Mouse (Mus musculus) hindbrain, embryonic 13.5 days (tissue): ENCODE measurements around the gene Rtn1. TPM values are rescaled to one million over a fixed set of nuclear protein-coding genes. Genes with fewer than 3 reads are reported as not detected.

Experiments
- ATAC-seq: fragments of 200-750 bp; cut with Nextera tagmentation; 2 replicates; pipeline ENCODE4 v1.8.0; 2017; ENCODE audit warnings: moderate TSS enrichment; ENCODE audit not compliant: low FRiP score
- H3K27ac ChIP-seq: fragments of 300-500 bp; sonication (generic); 2 replicates; pipeline ENCODE4 v1.5.1; 2015; ENCODE audit warnings: inconsistent platforms, mild to moderate bottlenecking, moderate library complexity
- H3K27me3 ChIP-seq: fragments of 300-500 bp; sonication (generic); 2 replicates; pipeline ENCODE4 v1.6.1; 2015; ENCODE audit warnings: mild to moderate bottlenecking, inconsistent platforms
- H3K36me3 ChIP-seq: fragments of 300-500 bp; sonication (generic); 2 replicates; pipeline ENCODE4 v1.6.1; 2015; ENCODE audit warnings: mild to moderate bottlenecking, inconsistent platforms
- H3K4me1 ChIP-seq: fragments of 300-500 bp; sonication (generic); replicated peaks from 2 replicates; pipeline ENCODE4 v1.6.1; 2015; ENCODE audit warnings: inconsistent platforms
- H3K4me2 ChIP-seq: fragments of 300-500 bp; sonication (generic); 2 replicates; pipeline ENCODE4 v1.6.1; 2015; ENCODE audit warnings: inconsistent platforms, mild to moderate bottlenecking, moderate library complexity
- H3K4me3 ChIP-seq: fragments of 300-500 bp; sonication (generic); 2 replicates; pipeline ENCODE4 v1.5.1; 2015; ENCODE audit warnings: mild to moderate bottlenecking, inconsistent platforms
- H3K9ac ChIP-seq: fragments of 300-500 bp; sonication (generic); 2 replicates; pipeline ENCODE4 v1.6.1; 2015; ENCODE audit warnings: mild to moderate bottlenecking, inconsistent platforms
- H3K9me3 ChIP-seq: fragments of 300-500 bp; sonication (generic); 2 replicates; pipeline ENCODE4 v1.6.1; 2016; ENCODE audit warnings: inconsistent platforms
- WGBS: fragments of 180-500 bp; shearing (Covaris S2); methylation state at CpG from one replicate; pipeline ENCODE4 v1.1.7; 2015; 5-methylcytosine and 5-hydroxymethylcytosine counted together
- polyA plus RNA-seq: library from polyadenylated mRNA; unstranded; fragments of >200 nt; fragmentation: Nextera tagmentation; extraction: Ambion mirVana; gene quantifications from 2 replicates; pipeline ENCODE4 v1.2.1, GENCODE M21; 2015

The Rtn1 gene
- polyA plus RNA-seq, 1 experiment from 2014 or later, result 2,446 TPM

DNA sequence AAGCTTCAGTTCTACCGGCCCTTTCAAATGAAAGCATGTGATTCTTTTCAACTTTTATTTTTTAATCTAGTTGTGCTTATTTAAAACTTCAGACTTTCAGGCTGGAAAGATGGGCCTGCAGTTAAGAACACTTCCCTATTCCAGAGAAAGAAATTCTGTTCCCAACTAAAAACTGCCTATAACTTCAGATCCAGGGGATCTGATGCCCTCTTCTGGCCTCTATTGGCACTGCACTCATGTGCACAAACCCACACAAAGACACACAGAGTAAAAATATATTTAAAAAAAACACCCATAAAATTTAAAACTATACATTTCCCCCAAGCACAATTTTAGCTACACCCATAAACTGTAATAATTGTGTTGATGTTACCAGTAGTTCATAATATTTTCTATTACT lies 163.9 kb downstream of the Rtn1 start:
- no peak overlapping the region for H3K9ac ChIP-seq
- no peak for ATAC-seq
- no peaks in the 10 kb centered on the region for H3K36me3 ChIP-seq
- H3K4me1 ChIP-seq, result 0 out of 2 replicates have a peak, but pooled peaks cover 3% of the 10 kb centered on the region
- no peaks in the 10 kb centered on the region for H3K27me3 ChIP-seq
- WGBS, result 96% methylated on average over 1 of the region's 1 CpGs
- no peak overlapping the region for H3K4me2 ChIP-seq
- no peak overlapping the region for H3K27ac ChIP-seq
- no peak overlapping the region for H3K4me3 ChIP-seq
- no peaks in the 10 kb centered on the region for H3K9me3 ChIP-seq

DNA sequence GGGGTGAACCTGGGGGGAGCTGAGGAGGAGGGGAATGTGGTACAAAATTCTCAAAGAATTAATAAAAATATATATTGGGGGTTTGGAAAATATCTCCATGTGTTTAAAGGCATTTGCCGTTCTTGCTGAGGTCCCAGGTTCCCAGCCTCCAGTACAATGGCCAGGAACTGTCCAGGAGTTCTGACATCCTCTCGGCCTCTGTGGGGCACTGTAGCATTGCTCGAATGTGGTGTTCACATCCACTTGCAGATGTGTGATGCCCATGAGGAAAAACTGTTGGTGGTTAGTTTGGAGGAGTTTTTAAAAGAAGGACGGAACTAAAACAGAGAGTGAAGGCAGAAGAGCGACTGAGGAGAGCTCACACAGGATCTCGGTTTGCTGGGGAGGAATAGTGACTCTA lies 166.0 kb downstream of the Rtn1 start:
- no peak overlapping the region for H3K9ac ChIP-seq
- no peaks in the 10 kb centered on the region for H3K9me3 ChIP-seq
- no peak overlapping the region for H3K4me2 ChIP-seq
- WGBS, result 66% methylated on average over 6 of the region's 6 CpGs
- H3K36me3 ChIP-seq, result no peaks in the 10 kb centered on the region
- no peak for ATAC-seq
- no peak overlapping the region for H3K27ac ChIP-seq
- H3K4me1 ChIP-seq, result peaks cover 15% of the 10 kb centered on the region
- no peaks in the 10 kb centered on the region for H3K27me3 ChIP-seq
- no peak overlapping the region for H3K4me3 ChIP-seq

DNA sequence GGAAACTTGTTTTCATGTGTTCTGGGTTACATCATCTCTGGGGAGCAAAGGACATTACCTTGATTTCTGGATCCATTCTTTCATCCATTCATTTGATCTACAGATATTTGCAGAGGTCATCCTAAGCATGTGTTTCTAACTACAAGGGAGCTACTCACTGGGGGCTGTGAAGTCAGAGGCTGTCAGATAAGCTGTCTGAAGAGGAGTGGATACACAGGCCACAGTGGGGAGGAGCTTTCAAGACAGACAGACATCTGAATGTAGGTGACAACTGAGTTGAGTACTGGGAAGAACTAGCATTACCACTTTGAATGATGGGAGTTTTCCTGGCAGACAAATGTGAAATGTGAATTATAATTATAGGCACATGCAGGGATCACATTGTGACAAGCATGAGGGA lies 168.3 kb downstream of the Rtn1 start:
- Histone ChIP-seq H3K27ac (no peak overlapping the region), H3K27me3 (no peaks in the 10 kb centered on the region), H3K4me1 (peaks cover 25% of the 10 kb centered on the region), H3K9me3 (no peaks in the 10 kb centered on the region), H3K36me3 (no peaks in the 10 kb centered on the region), H3K9ac (no peak overlapping the region), H3K4me2 (no peak overlapping the region), H3K4me3 (no peak overlapping the region)
- ATAC-seq, result no peak

DNA sequence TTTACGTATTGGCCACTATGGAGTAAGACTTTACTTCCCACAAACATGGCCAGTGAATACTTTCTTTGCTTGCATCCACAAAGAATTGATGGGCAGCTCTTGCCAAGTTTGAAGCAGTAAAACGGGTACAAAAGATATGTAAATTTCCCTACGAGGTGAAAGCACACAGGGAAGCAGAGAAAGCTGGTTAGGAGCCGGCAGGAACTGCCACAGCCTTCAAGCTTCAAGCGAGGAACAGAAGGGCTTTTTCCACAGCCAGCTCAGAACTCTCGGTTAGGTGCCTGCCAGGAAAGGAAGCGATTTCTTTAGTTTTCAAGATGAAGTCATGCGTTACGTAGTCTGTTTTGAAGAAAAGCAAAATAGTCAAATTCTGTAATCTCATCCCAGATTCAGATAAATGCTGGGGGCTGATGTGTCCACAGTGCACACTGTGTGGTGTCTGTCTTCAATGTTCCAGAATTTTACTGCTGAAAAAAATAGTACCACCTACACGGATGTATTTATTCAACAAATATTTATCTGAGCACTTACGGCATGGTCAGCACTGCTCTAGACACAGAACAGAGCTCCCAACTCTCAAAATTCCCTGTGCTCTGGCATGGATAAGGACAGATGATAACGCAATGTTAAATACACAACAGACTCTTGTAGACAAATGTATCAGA lies 169.5 kb downstream of the Rtn1 start:
- Histone ChIP-seq H3K27me3 (no peaks in the 10 kb centered on the region), H3K27ac (peak overlapping the region; percentile 73), H3K36me3 (no peaks in the 10 kb centered on the region), H3K4me3 (no peak overlapping the region), H3K9me3 (no peaks in the 10 kb centered on the region), H3K4me1 (peaks cover 25% of the 10 kb centered on the region), H3K4me2 (no peak overlapping the region), H3K9ac (peak overlapping the region; percentile 9; the same call in 1 of the 2 replicates)
- WGBS, result 40% methylated on average over 12 of the region's 12 CpGs
- no peak for ATAC-seq

DNA sequence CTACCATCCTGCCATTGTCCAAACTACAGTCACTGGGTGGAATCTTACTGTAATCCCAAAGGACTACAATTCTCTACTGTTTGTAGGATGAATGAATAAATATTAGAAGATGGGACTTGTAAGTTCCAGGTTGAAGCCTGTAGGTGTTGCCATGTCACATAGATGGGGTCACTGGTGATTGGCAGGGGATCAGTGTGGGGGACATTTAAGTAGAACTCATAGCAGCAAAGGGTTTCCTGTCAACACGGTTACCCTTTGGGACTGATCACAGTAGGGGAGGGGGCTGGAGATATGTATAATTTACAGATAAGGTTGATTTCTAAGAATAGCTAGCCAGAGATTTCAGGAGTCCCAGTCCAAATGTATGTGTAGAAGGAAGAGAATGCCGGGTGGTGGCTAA lies 171.6 kb downstream of the Rtn1 start:
- no peaks in the 10 kb centered on the region for H3K36me3 ChIP-seq
- no peaks in the 10 kb centered on the region for H3K9me3 ChIP-seq
- peaks cover 43% of the 10 kb centered on the region for H3K4me1 ChIP-seq
- H3K27ac ChIP-seq, result peak overlapping the region; percentile 98
- H3K27me3 ChIP-seq, result no peaks in the 10 kb centered on the region
- whole genome bisulfite sequencing, result 73% methylated on average over 2 of the region's 2 CpGs
- no peak for ATAC-seq
- peak overlapping the region; percentile 97 for H3K9ac ChIP-seq
- H3K4me2 ChIP-seq, result peak overlapping the region; percentile 66
- peak overlapping the region; percentile 74 for H3K4me3 ChIP-seq

DNA sequence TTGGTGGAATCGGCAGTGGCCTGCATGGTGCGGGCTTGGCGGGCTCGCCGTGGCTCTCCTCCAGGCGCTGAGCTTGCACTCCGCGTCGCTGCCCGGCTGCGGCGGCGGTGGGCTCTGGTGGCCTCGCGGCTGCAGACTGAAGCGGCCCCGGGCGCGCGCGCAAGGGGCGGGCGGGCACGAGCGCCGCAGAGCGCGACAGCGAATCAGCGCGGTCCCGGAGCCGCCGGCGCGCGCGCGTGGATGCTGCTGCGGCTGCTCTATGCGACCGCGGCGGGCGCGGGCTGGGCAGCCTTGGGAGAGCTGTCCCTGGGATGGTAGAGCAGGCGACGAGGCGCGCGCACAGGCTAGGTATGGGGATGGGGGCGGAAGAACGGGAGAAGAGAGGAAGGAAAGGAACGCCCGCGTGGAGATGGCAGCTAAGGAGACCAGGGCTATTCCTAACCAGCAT lies 172.3 kb downstream of the Rtn1 start:
- peak overlapping the region; percentile 98 for H3K27ac ChIP-seq
- H3K36me3 ChIP-seq, result no peaks in the 10 kb centered on the region
- peak overlapping the region; percentile 66 for H3K4me2 ChIP-seq
- ATAC-seq, result peak; percentile 96
- peak overlapping the region; percentile 74 for H3K4me3 ChIP-seq
- no peaks in the 10 kb centered on the region for H3K27me3 ChIP-seq
- H3K9me3 ChIP-seq, result no peaks in the 10 kb centered on the region
- 1% methylated on average over 54 of the region's 56 CpGs for WGBS
- peak overlapping the region; percentile 97 for H3K9ac ChIP-seq
- H3K4me1 ChIP-seq, result peaks cover 49% of the 10 kb centered on the region

DNA sequence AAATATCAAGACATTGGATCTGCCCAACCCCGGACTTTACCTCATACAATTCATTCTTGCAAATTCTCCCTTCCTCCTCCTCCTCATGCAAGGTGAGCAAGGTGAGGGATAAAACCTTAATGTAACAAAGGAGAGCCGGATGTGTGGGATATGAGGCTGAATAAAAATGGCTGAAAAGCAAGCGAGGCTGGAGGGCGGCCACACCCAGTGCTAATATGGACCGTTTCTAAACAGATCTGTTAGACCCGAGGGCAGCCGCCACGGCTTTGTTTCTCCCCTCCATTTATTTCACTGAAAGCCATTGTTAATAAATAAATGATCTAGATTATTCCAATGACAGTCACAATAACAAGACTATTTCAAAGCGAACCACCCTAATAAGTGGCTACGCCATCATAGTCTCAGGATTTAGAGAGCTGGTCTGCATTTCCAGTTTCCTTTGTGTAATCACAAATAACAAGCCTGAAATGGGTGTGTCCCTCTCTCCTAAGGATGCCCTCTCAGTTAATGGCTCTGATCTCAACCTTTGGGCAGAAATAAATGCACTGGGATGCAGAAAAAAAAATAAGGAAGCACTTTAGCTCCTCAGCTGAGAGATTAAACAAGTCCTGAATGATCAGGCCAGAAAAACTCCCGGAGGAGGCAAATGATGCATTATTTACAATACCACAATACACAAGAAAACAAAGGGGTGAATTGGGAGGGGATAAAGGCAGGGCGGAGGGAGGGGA lies 173.1 kb downstream of the Rtn1 start:
- Histone ChIP-seq H3K4me1 (peaks cover 55% of the 10 kb centered on the region), H3K27ac (peak overlapping the region; percentile 98), H3K4me3 (peak overlapping the region; percentile 74), H3K36me3 (no peaks in the 10 kb centered on the region), H3K4me2 (peak overlapping the region; percentile 66), H3K9ac (peak overlapping the region; percentile 97), H3K27me3 (no peaks in the 10 kb centered on the region), H3K9me3 (no peaks in the 10 kb centered on the region)
- ATAC-seq, result no peak
- 19% methylated on average over 12 of the region's 12 CpGs for WGBS

DNA sequence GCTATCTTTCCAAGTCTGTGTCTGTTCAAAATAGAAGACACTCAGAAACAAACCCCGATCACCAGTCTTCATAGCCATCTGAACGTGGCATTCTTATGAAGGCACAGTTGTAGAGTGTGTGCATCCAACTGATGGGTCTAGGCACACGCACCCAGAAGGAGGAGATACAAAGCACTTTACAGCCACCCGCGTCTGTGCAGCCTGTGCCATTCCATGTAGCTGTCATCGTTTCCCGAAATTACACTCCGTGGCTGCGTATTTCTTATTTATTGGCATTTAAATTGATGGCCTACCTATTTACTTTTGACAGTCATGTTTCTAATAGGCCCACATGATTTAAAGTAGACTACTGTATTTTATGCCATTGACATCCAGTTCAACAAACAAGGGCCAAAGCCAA lies 173.9 kb downstream of the Rtn1 start:
- H3K4me2 ChIP-seq, result peak overlapping the region; percentile 66
- H3K27ac ChIP-seq, result peak overlapping the region; percentile 98
- H3K27me3 ChIP-seq, result no peaks in the 10 kb centered on the region
- H3K4me1 ChIP-seq, result peaks cover 59% of the 10 kb centered on the region
- 0 out of 2 replicates have a peak, but pooled peaks cover 2% of the 10 kb centered on the region for H3K36me3 ChIP-seq
- ATAC-seq, result no peak
- peak overlapping the region; percentile 74 for H3K4me3 ChIP-seq
- WGBS, result 45% methylated on average over 9 of the region's 9 CpGs
- H3K9ac ChIP-seq, result peak overlapping the region; percentile 97
- no peaks in the 10 kb centered on the region for H3K9me3 ChIP-seq

DNA sequence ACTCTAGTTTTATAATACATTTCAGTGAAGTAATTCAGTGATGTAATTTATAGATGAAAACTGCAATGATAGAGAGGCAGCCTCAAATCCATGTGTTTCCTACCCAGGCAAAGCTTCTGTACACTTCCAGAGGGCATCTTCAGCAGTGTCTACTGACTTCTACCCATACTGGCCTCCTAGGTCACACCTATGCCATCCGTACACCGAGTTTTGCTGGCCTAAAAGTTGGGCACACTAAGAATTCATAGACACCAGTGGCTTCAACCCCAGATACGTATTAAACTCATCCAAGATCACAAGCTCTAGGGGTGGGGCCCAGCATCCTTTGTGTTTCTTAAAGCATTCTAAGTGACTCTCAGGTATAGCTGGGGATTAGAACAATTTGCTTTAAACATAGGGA lies 174.7 kb downstream of the Rtn1 start:
- H3K4me1 ChIP-seq, result peaks cover 63% of the 10 kb centered on the region
- no peak for ATAC-seq

DNA sequence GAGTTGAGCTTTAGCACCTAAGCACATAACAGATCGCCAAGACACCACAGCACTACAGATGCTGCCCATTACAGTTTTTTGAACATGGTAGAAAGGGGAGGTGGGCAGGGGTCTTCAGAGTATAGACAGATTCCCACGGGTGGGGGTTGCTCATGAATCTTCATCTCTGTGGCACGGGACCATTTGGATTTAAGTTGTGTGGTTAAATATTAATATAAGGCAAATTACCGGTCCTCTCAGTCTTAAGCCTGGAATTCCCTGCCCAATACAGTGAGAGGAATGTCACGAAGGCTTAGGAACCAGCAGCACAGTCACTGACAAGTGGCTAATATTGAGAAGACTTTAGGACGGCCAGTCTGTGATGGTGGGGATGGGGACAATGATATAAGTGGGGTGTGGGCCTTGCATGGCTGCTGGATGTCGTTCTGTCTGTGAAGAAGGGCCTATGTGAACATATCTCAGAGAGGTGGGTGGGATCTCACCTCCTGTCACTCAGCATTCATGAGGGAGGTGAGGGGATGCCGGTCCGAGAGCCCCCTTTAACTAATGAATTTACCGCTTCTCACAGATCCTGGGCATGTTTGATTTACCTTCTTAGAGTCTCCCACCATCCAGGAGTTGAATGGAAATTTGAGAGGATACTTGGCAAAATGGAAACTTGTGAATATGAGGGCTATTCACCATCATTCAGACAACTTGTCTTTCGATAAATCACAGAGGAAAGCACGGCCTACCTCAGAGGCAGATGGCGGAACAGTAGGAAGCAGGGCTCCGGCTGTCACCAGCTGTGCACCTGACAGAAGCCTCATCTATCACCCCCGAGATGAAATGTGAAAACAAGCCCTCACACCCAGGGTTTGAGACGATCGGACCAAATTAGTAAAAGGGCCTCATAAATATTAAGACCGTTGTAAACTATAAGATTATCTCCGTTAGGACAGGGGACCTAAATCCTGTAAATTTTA lies 175.7 kb downstream of the Rtn1 start:
- 47% methylated on average over 19 of the region's 19 CpGs for WGBS
- no peaks in the 10 kb centered on the region for H3K27me3 ChIP-seq
- peaks cover 64% of the 10 kb centered on the region for H3K4me1 ChIP-seq
- peak overlapping the region; percentile 97 for H3K9ac ChIP-seq
- H3K9me3 ChIP-seq, result no peaks in the 10 kb centered on the region
- peak overlapping the region; percentile 74 for H3K4me3 ChIP-seq
- peak overlapping the region; percentile 66 for H3K4me2 ChIP-seq
- H3K36me3 ChIP-seq, result peaks cover 12% of the 10 kb centered on the region
- peak overlapping the region; percentile 98 for H3K27ac ChIP-seq
- no peak for ATAC-seq

More for the DNA sequence above, 174.7 kb downstream of the Rtn1 start:
- Histone ChIP-seq H3K9ac (peak overlapping the region; percentile 97), H3K27ac (peak overlapping the region; percentile 98), H3K4me3 (peak overlapping the region; percentile 74), H3K9me3 (no peaks in the 10 kb centered on the region), H3K36me3 (peaks cover 9% of the 10 kb centered on the region), H3K4me2 (peak overlapping the region; percentile 66), H3K27me3 (no peaks in the 10 kb centered on the region)
- WGBS, result 69% methylated on average over 3 of the region's 3 CpGs

DNA sequence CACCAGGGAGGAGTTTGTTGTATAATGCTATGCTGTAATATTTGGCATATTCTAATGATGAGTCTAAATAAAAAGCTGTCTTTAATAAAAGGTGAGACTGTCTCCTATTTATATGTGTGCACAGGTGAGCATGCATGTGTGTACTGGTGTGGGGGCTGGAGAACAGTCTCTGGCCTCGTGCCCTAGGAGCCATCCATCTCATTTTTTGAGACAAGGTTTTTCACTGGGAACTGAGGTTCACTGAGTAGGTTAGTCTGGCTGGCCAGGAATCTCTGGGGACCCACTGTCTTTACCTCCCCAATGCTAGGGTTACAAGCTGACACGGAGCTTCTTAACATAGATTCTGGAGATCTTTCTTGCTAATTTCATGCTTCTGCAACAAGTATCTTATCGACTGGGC lies 176.7 kb downstream of the Rtn1 start:
- Histone ChIP-seq H3K27ac (peak overlapping the region; percentile 35; the same call in 1 of the 2 replicates), H3K4me3 (peak overlapping the region; percentile 74), H3K9me3 (no peaks in the 10 kb centered on the region), H3K36me3 (peaks cover 15% of the 10 kb centered on the region), H3K4me1 (peaks cover 69% of the 10 kb centered on the region), H3K4me2 (peak overlapping the region; percentile 66), H3K9ac (peak overlapping the region; percentile 97), H3K27me3 (no peaks in the 10 kb centered on the region)
- ATAC-seq, result no peak
- 58% methylated on average over 3 of the region's 3 CpGs for WGBS
